Mouse (Mus musculus): ENCODE measurements around the gene Ifna14. TPM values are rescaled to one million over a fixed set of nuclear protein-coding genes. Genes with fewer than 3 reads are reported as not detected.
A peak's percentile ranks its signal among the peaks of the same experiment; 100 is the strongest.

The Ifna14 gene
- polyA plus RNA-seq, 1 experiment = not detected

- H3K36me3 ChIP-seq (ENCODE audit: control insufficient read depth, insufficient read depth, low read length) = no peaks in the 10 kb centered on the region
- WGBS = 49% methylated on average over 2 of the region's 2 CpGs
These were observed 27.9 kb downstream of the Ifna14 start for GRCm38 (mm10) chr4:88543649-88544234.

DNA sequence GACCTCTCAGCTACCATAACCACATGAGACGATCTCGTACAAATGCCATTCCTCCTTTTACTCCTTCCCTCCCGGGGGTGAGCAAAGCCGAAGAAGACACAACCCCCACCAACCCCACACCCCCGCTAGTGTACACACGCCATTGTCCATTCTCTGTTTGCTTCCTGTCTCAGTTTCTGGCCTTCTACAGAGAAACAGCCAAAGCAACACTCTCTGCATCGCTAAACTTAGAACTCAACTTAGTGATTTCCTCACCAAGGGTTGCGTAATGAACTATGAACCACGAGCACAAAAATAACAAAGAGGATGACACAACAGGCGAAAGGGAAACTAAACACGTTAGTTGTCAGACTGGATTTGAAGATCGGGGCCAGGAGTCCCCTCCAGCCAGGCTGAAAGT lies 34.3 kb downstream of the Ifna14 start:
- Histone ChIP-seq H3K4me3 (ENCODE audit: low read depth, low read length) (no peak overlapping the region), H3K36me3 (ENCODE audit: control insufficient read depth, insufficient read depth, low read length) (no peaks in the 10 kb centered on the region), H3K27ac (ENCODE audit: insufficient read depth, low read depth, low read length) (peak overlapping the region; percentile 58), H3K27me3 (ENCODE audit: control insufficient read depth, insufficient read depth, low read length) (no peaks in the 10 kb centered on the region), H3K4me1 (ENCODE audit: control insufficient read depth, insufficient read depth, insufficient read length, low read length) (peaks cover 5% of the 10 kb centered on the region; the same call in 1 of the 2 replicates)
- 26% methylated on average over 12 of the region's 12 CpGs for WGBS
- no peak for TF ChIP-seq POLR2A (IDR thresholded peaks at IDR 0.05; ENCODE audit: low read depth, low read length)

More at GRCm38 (mm10) chr4:88543649-88544234, 27.9 kb downstream of the Ifna14 start:
- TF ChIP-seq CTCF (IDR thresholded peaks at IDR 0.05; ENCODE audit: extremely low read depth, insufficient read length, insufficient replicate concordance, low read depth, low read length) (no peak), POLR2A (IDR thresholded peaks at IDR 0.05; ENCODE audit: low read depth, low read length) (no peak)
- Histone ChIP-seq H3K4me3 (ENCODE audit: low read depth, low read length) (no peak overlapping the region), H3K27ac (ENCODE audit: insufficient read depth, low read depth, low read length) (no peak overlapping the region), H3K27me3 (ENCODE audit: control insufficient read depth, insufficient read depth, low read length) (no peaks in the 10 kb centered on the region), H3K4me1 (ENCODE audit: control insufficient read depth, insufficient read depth, insufficient read length, low read length) (no peaks in the 10 kb centered on the region)

- WGBS = 62% methylated on average over 7 of the region's 7 CpGs
- peaks cover 5% of the 10 kb centered on the region; the same call in 1 of the 2 replicates for H3K4me1 ChIP-seq (ENCODE audit: control insufficient read depth, insufficient read depth, insufficient read length, low read length)
- H3K4me3 ChIP-seq (ENCODE audit: low read depth, low read length) = no peak overlapping the region
- no peak overlapping the region for H3K27ac ChIP-seq (ENCODE audit: insufficient read depth, low read depth, low read length)
- no peaks in the 10 kb centered on the region for H3K27me3 ChIP-seq (ENCODE audit: control insufficient read depth, insufficient read depth, low read length)
- TF ChIP-seq CTCF (IDR thresholded peaks at IDR 0.05; ENCODE audit: extremely low read depth, insufficient read length, insufficient replicate concordance, low read depth, low read length) = no peak
- TF ChIP-seq POLR2A (IDR thresholded peaks at IDR 0.05; ENCODE audit: low read depth, low read length) = no peak
- H3K36me3 ChIP-seq (ENCODE audit: control insufficient read depth, insufficient read depth, low read length) = no peaks in the 10 kb centered on the region
These were observed 35.0 kb downstream of the Ifna14 start for GRCm38 (mm10) chr4:88536640-88537039.

DNA sequence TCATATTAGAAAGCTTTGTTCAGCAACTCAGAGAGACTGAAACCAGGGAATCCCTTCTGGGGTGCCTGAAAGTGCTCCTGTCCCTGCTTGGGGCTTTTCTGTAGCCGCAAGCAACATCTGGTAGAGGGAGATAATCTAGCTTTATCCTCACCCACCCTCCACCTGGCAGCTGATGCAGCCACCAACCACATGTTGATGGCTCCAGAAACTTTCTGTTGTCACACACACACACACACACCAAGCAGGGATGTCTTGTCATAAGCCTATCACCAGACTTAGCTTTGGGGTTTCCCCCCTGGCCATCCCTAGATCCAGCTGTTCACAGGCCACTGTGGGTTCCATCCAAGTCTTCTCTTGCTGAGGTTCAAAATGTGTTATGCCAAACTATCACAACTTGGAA lies 35.9 kb downstream of the Ifna14 start:
- WGBS = 92% methylated on average over 1 of the region's 1 CpGs
- no peak overlapping the region for H3K27ac ChIP-seq (ENCODE audit: insufficient read depth, low read depth, low read length)
- no peak overlapping the region for H3K4me3 ChIP-seq (ENCODE audit: low read depth, low read length)
- peaks cover 5% of the 10 kb centered on the region; the same call in 1 of the 2 replicates for H3K4me1 ChIP-seq (ENCODE audit: control insufficient read depth, insufficient read depth, insufficient read length, low read length)
- no peaks in the 10 kb centered on the region for H3K27me3 ChIP-seq (ENCODE audit: control insufficient read depth, insufficient read depth, low read length)
- H3K36me3 ChIP-seq (ENCODE audit: control insufficient read depth, insufficient read depth, low read length) = no peaks in the 10 kb centered on the region
- TF ChIP-seq CTCF (IDR thresholded peaks at IDR 0.05; ENCODE audit: extremely low read depth, insufficient read length, insufficient replicate concordance, low read depth, low read length) = no peak
- TF ChIP-seq POLR2A (IDR thresholded peaks at IDR 0.05; ENCODE audit: low read depth, low read length) = no peak

DNA sequence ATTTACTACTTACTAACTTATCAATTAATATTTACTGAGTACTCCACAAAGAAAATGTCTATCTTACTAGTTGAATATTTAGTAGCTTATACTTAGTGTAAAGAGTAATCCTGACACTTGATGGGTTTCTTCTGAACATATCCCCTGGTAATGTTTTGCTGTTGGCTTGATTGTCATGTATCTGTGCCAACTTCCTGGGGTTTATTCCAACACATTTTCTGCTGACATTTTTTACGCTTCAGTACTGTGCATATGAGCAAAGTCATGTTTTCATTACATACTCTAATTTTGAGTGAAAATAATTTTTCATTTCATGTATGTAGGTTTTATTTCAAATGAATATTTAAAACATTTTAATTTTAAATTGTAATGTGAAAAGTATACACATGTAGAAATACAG lies 36.7 kb downstream of the Ifna14 start:
- H3K27me3 ChIP-seq (ENCODE audit: control insufficient read depth, insufficient read depth, low read length) = no peaks in the 10 kb centered on the region
- no peak overlapping the region for H3K4me3 ChIP-seq (ENCODE audit: low read depth, low read length)
- TF ChIP-seq POLR2A (IDR thresholded peaks at IDR 0.05; ENCODE audit: low read depth, low read length) (no peak), CTCF (IDR thresholded peaks at IDR 0.05; ENCODE audit: extremely low read depth, insufficient read length, insufficient replicate concordance, low read depth, low read length) (no peak)
- H3K36me3 ChIP-seq (ENCODE audit: control insufficient read depth, insufficient read depth, low read length) = no peaks in the 10 kb centered on the region
- WGBS = 76% methylated on average over 1 of the region's 1 CpGs
- H3K4me1 ChIP-seq (ENCODE audit: control insufficient read depth, insufficient read depth, insufficient read length, low read length) = peaks cover 5% of the 10 kb centered on the region; the same call in 1 of the 2 replicates
- no peak overlapping the region for H3K27ac ChIP-seq (ENCODE audit: insufficient read depth, low read depth, low read length)

DNA sequence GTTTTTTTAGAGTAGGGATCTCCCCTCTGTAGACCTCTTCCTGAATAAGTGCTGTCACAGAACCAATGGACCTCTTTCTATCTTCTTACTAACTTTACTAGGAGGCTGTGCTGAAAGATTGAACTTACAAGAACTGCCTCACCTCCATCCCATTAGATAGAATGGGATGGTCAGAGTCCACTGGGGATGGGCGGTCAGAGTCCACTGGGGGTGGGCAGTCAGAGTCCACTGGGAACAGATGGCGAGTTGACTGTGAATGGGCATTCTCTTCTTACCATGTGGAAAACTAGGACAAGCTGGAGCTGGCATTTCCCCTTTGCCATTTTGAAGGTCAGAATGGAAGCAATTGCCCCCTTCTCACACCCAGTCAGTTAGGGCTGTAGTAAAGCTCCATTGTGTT lies 38.1 kb downstream of the Ifna14 start:
- H3K27me3 ChIP-seq (ENCODE audit: control insufficient read depth, insufficient read depth, low read length) = no peaks in the 10 kb centered on the region
- no peaks in the 10 kb centered on the region for H3K36me3 ChIP-seq (ENCODE audit: control insufficient read depth, insufficient read depth, low read length)
- no peak overlapping the region for H3K27ac ChIP-seq (ENCODE audit: insufficient read depth, low read depth, low read length)
- no peak for TF ChIP-seq POLR2A (IDR thresholded peaks at IDR 0.05; ENCODE audit: low read depth, low read length)
- WGBS = 55% methylated on average over 2 of the region's 2 CpGs
- peaks cover 5% of the 10 kb centered on the region; the same call in 1 of the 2 replicates for H3K4me1 ChIP-seq (ENCODE audit: control insufficient read depth, insufficient read depth, insufficient read length, low read length)
- H3K4me3 ChIP-seq (ENCODE audit: low read depth, low read length) = no peak overlapping the region

DNA sequence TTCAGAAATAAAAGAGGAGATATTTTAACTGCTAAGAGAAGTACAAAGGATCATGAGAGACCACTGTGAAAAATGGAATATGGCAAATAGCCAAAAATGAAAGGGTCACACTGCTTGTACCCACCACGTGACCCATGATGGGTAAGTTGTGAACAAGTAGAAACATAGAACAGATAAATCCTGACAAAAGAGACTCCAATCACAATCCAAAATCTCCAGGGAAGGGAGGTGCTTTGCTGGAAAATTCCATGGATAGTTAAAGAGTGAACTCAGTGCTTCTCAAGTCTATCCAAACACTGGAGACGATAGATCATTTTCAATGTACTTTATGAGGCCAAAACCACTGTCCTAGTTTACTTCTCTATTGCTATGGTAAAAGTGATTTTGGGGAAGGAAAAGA lies 40.7 kb downstream of the Ifna14 start:
- no peaks in the 10 kb centered on the region for H3K4me1 ChIP-seq (ENCODE audit: control insufficient read depth, insufficient read depth, insufficient read length, low read length)
- TF ChIP-seq CTCF (IDR thresholded peaks at IDR 0.05; ENCODE audit: extremely low read depth, insufficient read length, insufficient replicate concordance, low read depth, low read length) (no peak), POLR2A (IDR thresholded peaks at IDR 0.05; ENCODE audit: low read depth, low read length) (no peak)
- H3K27ac ChIP-seq (ENCODE audit: insufficient read depth, low read depth, low read length) = no peak overlapping the region
- H3K4me3 ChIP-seq (ENCODE audit: low read depth, low read length) = no peak overlapping the region
- H3K36me3 ChIP-seq (ENCODE audit: control insufficient read depth, insufficient read depth, low read length) = no peaks in the 10 kb centered on the region
- WGBS = 64% methylated on average over 2 of the region's 2 CpGs
- no peaks in the 10 kb centered on the region for H3K27me3 ChIP-seq (ENCODE audit: control insufficient read depth, insufficient read depth, low read length)

Data from small intestine, adult 2 months (tissue).